Mouse (Mus musculus): ENCODE measurements around the gene Gm20388.

The Gm20388 gene

GRCm38 (mm10) chr8:122474951-122475560, 2564.4 kb downstream of the Gm20388 start:
- peak; percentile 63 for DNase-seq (ENCODE audit: low spot score)

DNA sequence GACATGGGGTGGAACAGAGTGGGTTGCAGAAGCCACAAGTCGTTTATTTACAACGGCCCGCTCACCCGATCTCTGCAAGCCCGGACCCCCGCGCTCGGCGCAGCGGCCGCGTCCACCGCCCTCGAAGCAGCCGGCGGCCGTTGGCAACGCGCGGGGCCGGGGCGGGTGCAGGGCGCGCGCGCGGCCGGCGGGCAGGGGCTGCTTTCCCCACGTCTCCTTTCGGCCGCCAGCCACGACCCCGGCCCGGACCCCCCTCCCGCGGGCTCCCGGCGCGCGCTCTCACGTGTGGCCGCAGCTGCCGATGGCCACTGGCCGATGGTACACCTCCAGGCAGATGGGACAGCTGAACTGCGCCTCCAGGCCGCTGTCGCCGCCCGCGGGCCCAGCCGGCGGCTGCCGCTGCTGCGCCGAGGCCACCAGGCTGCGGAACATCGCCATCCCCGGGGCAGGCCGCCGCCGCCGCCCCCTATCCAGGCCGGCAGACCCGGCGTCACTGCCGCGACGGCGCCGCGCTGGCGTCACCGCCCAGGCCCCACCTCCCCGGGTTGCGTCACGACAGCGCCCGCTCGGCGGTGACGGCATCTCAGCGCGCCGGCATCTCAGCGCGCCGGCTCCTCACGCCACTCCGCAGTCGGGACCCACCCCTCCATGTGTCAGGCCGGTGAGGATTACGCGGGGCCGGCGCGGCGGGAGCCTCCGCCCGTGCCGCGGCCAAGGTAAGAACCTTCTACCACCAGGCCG, 2565.1 kb downstream of the Gm20388 start, which contains the start of the genes Rnf166 and Ctu2:
TSS of gene Rnf166 (minus strand) at position 485 of the 741 bp plus-strand sequence.
TSS of gene Ctu2 (plus strand) at position 564 of the 741 bp plus-strand sequence.
- peak; percentile 93 for DNase-seq (ENCODE audit: low spot score)

GRCm38 (mm10) chr8:122482448-122482847, 2571.8 kb downstream of the Gm20388 start:
- no peak for DNase-seq (ENCODE audit: low spot score)

DNA sequence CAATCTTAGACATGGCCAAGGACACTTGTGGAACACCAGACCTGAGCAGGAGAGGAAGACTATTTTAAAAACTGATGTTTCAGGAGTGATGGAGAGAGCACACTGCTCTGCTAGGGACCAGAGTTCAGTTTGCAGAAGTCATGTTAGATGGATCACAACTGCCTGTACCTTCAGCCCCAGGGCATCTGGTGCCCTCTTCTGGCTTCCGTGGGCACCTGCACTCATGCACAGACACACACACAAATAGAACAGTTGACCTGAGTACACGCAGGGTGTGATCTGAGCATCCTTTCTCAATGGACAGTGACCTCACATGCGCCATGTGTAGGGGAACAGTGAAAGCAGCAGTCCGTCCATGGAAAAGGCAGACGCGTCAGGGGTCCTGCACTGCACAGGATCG, 2573.2 kb downstream of the Gm20388 start:
- DNase-seq (ENCODE audit: low spot score): no peak

- no peak for DNase-seq (ENCODE audit: low spot score)
Measured at GRCm38 (mm10) chr8:122484831-122485230, 2574.2 kb downstream of the Gm20388 start.

DNA sequence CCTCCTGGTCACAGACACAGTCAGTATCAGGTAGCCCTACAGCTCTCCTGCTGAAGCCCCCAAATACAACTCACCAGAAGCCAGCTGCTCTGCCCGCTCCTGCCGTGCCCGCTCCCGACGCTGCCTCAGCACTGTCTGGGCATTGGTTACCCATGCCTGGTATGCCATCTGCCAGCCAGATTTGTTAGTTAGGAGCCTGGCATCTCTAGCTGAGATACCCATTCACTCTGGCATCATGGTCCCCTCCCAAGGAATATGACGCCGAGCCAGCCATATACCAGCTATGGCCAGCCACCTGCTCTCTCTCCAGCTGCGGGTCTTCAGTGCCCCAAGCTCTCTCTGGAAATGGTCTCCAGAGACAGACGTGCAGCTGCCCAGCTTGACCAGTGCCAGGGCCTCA, 2577.7 kb downstream of the Gm20388 start:
- DNase-seq (ENCODE audit: low spot score): no peak

DNA sequence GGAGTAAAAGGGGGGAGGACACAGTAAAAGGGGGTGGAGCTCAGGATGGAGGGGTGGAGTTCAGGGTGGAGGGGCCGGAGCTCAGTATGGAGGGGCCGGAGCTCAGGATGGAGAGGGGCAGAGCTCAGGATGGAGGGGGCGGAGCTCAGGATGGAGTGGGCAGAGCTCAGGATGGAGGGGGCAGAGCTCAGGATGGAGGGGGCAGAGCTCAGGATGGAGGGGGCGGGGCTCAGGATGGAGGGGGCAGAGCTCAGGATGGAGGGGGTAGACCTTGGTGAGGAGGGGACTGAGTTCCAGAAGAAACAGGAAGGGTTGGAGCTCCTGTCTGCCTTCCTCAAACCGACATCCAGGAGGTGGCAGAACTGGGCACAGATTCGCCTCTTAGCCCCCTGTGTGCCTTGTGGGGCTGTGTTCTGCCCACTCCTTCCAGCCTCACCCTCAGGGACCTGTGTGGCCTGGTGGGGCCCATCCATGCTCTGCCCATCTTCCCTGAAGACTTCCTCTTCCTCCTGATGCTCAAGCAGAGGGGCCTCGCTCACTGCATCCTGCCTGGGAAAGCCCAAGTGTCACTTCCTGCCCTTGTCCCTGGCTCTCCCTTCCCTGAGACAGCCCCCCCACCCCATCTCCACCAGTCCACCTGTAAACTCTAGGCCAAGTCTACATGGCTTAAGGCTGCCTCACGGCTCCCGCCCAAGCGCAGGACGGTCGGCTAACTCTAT, 2586.5 kb downstream of the Gm20388 start:
- no peak for DNase-seq (ENCODE audit: low spot score)

GRCm38 (mm10) chr8:122497912-122498311, 2587.3 kb downstream of the Gm20388 start:
- no peak for DNase-seq (ENCODE audit: low spot score)

- DNase-seq (ENCODE audit: low spot score): peak; percentile 69
Measured at GRCm38 (mm10) chr8:122500856-122501255, 2590.2 kb downstream of the Gm20388 start.

GRCm38 (mm10) chr8:122511552-122511951, 2600.9 kb downstream of the Gm20388 start:
- DNase-seq (ENCODE audit: low spot score): no peak

GRCm38 (mm10) chr8:122512392-122512791, 2601.8 kb downstream of the Gm20388 start:
- no peak for DNase-seq (ENCODE audit: low spot score)

- DNase-seq (ENCODE audit: low spot score): no peak
Measured at GRCm38 (mm10) chr8:122515699-122516098, 2605.1 kb downstream of the Gm20388 start.

DNA sequence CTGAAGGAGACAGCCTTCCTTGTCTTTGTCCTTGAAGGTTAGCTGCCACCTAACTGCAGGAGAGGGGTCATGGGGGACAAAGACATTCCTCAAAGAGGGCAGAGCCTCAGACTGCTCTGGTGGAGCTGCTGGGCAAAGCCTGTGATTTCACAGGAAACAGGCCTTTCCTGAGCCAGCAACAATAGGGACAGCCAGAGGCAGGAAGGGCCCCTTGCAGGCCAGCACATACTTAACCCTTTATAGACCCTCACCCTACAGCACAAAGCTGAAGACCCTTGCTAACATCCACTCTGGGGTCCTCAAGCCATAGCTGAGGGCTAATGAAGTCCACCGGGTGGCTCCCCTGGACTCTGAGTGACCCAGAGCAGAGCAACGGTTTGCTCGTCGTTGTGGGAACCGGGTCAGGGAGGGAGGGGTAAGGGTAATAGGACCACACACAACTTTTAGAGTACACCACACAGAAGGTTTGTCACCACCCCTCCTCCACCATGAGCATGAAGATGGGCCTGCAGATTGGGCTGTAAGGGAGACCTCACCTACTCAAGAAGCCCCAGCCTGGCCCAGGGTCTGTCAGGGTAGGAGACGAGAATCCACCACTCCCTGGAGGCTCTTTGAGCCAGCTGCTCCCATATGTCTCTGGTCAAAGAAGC, 2607.0 kb downstream of the Gm20388 start:
- DNase-seq (ENCODE audit: low spot score): no peak

DNA sequence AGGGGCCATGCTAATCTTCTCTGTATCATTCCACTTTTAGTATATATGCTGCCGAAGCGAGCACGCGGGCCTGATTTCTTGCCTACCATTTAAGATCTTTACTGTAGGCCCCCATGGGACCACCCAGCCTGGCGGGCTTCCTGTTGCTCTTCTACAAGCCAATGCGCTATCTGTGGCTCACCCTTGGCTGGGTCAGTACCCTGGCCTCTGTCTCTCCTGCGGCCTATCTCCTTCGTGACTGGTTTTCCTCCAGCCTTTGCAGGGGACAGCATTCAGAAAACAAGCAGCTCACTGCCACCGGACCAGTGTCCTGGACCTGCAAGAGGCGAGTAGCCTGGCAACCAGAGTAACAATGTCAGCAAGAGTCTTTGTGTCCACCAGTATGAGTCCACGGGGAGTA, 2610.0 kb downstream of the Gm20388 start:
- DNase-seq (ENCODE audit: low spot score): no peak

- DNase-seq (ENCODE audit: low spot score): peak; percentile 47
Measured at GRCm38 (mm10) chr8:122522796-122523651, 2612.4 kb downstream of the Gm20388 start.

DNA sequence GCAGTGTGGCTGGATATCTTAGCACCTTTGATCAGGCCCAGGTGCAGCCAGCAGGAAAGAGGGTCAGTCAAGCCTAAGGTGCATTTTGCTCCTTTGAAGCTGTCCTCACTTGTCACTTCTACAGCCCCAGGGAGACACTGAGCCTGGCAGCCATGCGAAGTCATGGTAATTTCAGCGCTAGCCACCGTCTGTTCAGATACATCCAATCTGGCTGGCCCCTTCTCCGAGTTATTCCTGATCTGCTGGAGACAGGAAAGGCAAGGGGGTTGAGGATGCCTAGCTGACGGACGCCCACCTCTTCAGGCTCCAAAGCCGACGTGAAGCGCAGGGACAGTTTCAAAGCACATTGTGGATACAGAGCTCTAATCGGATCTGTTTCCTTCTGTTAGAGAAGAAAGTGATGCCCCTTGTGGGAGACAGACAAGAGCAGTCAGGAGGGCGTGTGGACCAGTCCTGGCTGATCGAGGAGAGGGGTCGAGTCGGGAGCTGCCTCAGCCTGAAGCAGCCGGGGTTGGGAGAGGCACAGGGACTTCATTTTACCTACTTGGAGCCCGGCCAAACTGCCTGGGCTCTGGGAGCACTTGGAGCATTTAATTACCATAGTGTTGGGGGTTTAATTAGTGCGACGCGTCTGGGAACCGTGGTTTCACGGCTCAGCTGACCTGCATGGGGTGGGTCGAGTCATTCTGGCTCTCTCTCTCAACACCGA, 2613.2 kb downstream of the Gm20388 start:
- DNase-seq (ENCODE audit: low spot score): no peak

GRCm38 (mm10) chr8:122524506-122524905, 2613.9 kb downstream of the Gm20388 start:
- DNase-seq (ENCODE audit: low spot score): peak; percentile 29

- no peak for DNase-seq (ENCODE audit: low spot score)
Measured at GRCm38 (mm10) chr8:122525004-122525403, 2614.4 kb downstream of the Gm20388 start.

GRCm38 (mm10) chr8:122526084-122526483, 2615.4 kb downstream of the Gm20388 start:
- DNase-seq (ENCODE audit: low spot score): no peak

DNA sequence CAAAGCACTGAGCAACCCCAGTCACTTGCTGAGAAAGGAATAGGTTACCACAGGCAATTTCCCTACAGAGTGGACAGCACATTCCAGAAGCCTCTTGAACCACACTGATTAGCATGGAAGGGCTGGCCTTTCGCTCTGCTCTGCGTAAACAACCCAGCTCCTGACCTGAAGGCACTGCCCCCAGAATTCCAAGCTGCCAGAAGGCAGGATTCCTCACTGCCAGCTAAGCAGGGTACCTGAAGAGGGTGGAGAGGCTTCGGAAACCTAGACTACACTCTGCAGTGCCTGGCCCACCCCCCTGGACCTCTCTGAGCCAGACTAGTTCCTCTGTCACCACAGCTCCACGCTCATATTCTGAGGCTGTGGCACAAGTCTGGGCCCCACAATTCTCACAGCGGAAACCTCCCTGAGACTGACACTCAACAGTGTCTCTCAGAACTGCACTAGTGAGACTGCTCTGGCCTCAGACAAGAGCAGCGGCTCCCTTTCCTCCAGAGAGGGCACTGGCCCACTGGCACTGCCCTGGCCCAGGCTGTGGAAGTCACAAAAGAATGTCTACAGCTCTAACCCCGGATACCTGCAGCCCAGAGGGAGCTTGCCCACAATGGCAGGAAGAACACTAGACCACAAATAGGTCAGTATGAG, 2616.0 kb downstream of the Gm20388 start:
- DNase-seq (ENCODE audit: low spot score): no peak
